Mouse (Mus musculus) midbrain, embryonic 14.5 days (tissue): ENCODE data around the gene Mdga1. TPM values are rescaled to one million over a fixed set of nuclear protein-coding genes. Genes with fewer than 3 reads are reported as not detected.

ENCODE experiments used
- ATAC-seq: fragments of 200-750 bp; cut with Nextera tagmentation; 2 replicates; pipeline ENCODE4 v1.8.0; 2017; ENCODE audit warnings: moderate number of reproducible peaks, moderate library complexity; ENCODE audit not compliant: low FRiP score, low TSS enrichment
- DNase-seq: peaks from one replicate; pipeline ENCODE4 v3.0.0-alpha.2; 2015
- H3K27ac ChIP-seq: fragments of 300-500 bp; sonication (generic); replicated peaks from 2 replicates; pipeline ENCODE4 v1.5.1; 2014; ENCODE audit warnings: mild to moderate bottlenecking, low read depth, low read length, moderate library complexity
- H3K27me3 ChIP-seq: fragments of 300-500 bp; sonication (generic); 2 replicates; pipeline ENCODE4 v1.6.1; 2014; ENCODE audit warnings: low read length, control low read depth, mixed read lengths; ENCODE audit not compliant: control insufficient read depth, insufficient read depth
- H3K36me3 ChIP-seq: fragments of 300-500 bp; sonication (generic); 2 replicates; pipeline ENCODE4 v1.6.1; 2014; ENCODE audit warnings: low read length, control low read depth; ENCODE audit not compliant: control insufficient read depth, insufficient read depth
- H3K4me1 ChIP-seq: fragments of 300-500 bp; sonication (generic); 2 replicates; pipeline ENCODE4 v1.6.1; 2014; ENCODE audit warnings: mild to moderate bottlenecking, antibody characterized with exemption, low read length, control low read depth; ENCODE audit not compliant: control insufficient read depth, insufficient read depth
- H3K4me2 ChIP-seq: fragments of 300-500 bp; sonication (generic); 2 replicates; pipeline ENCODE4 v1.6.1; 2014; ENCODE audit warnings: mild to moderate bottlenecking, low read length, moderate library complexity
- H3K4me3 ChIP-seq: fragments of 300-500 bp; sonication (generic); replicated peaks from 2 replicates; pipeline ENCODE4 v1.5.1; 2014; ENCODE audit warnings: low read depth, low read length
- H3K9ac ChIP-seq: fragments of 300-500 bp; sonication (generic); replicated peaks from 2 replicates; pipeline ENCODE4 v1.6.1; 2014; ENCODE audit warnings: mild to moderate bottlenecking, low read length, moderate library complexity
- H3K9me3 ChIP-seq: fragments of 300-500 bp; sonication (generic); 2 replicates; pipeline ENCODE4 v1.6.1; 2016; ENCODE audit warnings: low read length, control low read depth, mixed read lengths; ENCODE audit not compliant: control insufficient read depth
- WGBS: fragments of 180-500 bp; shearing (Covaris S2); extraction: QIAGEN DNeasy Blood & Tissue Kit; methylation state at CpG from one replicate; pipeline ENCODE4 v1.1.7; 2014; 5-methylcytosine and 5-hydroxymethylcytosine counted together
- polyA plus RNA-seq: library from polyadenylated mRNA; unstranded; fragments of >200 nt; fragmentation: Nextera tagmentation; extraction: Ambion mirVana; gene quantifications from 2 replicates; pipeline ENCODE4 v1.2.1, GENCODE M21; 2014

Mdga1 gene
- polyA plus RNA-seq: 20.0 and 20.5 TPM in 2 replicates

GRCm38 (mm10) chr17:29970037-29970555 is at the start of gene Mdga1:
TSS of gene Mdga1 (minus strand) at chr17:29970087.
- Histone ChIP-seq H3K4me1 (peaks cover 17% of the 10 kb centered on the region), H3K36me3 (no peaks in the 10 kb centered on the region), H3K4me3 (no peak within 1 kb of the TSS), H3K27me3 (no peaks in the 10 kb centered on the region), H3K9ac (no peak within 1 kb of the TSS), H3K27ac (no peak within 1 kb of the TSS), H3K4me2 (no peak within 1 kb of the TSS), H3K9me3 (no peaks in the 10 kb centered on the region)
- ATAC-seq (no peak), DNase-seq (no peak)
- WGBS: 59% methylated on average over 7 of the region's 7 CpGs

GRCm38 (mm10) chr17:30018927-30019610 is 49.2 kb upstream of the Mdga1 start:
- no peak overlapping the region for H3K9ac ChIP-seq
- H3K27me3 ChIP-seq: no peaks in the 10 kb centered on the region
- H3K4me3 ChIP-seq: no peak overlapping the region
- no peaks in the 10 kb centered on the region for H3K36me3 ChIP-seq
- DNase-seq: no peak
- H3K4me1 ChIP-seq: 0 out of 2 replicates have a peak, but pooled peaks cover 6% of the 10 kb centered on the region
- ATAC-seq: no peak
- no peaks in the 10 kb centered on the region for H3K9me3 ChIP-seq
- H3K4me2 ChIP-seq: no peak overlapping the region
- no peak overlapping the region for H3K27ac ChIP-seq
- WGBS: 85% methylated on average over 12 of the region's 12 CpGs

GRCm38 (mm10) chr17:30014660-30015059 is 44.8 kb upstream of the Mdga1 start:
- Histone ChIP-seq H3K9me3 (no peaks in the 10 kb centered on the region), H3K9ac (no peak overlapping the region), H3K4me2 (no peak overlapping the region), H3K4me1 (0 out of 2 replicates have a peak, but pooled peaks cover 3% of the 10 kb centered on the region), H3K4me3 (no peak overlapping the region), H3K27ac (no peak overlapping the region), H3K27me3 (no peaks in the 10 kb centered on the region), H3K36me3 (no peaks in the 10 kb centered on the region)
- 96% methylated on average over 4 of the region's 4 CpGs for WGBS
- ATAC-seq: no peak
- no peak for DNase-seq

GRCm38 (mm10) chr17:30008392-30008791 is 38.5 kb upstream of the Mdga1 start:
- ATAC-seq (no peak), DNase-seq (no peak)
- no peaks in the 10 kb centered on the region for H3K27me3 ChIP-seq
- peaks cover 34% of the 10 kb centered on the region for H3K4me1 ChIP-seq
- H3K4me2 ChIP-seq: peak overlapping the region; percentile 68
- no peak overlapping the region for H3K4me3 ChIP-seq
- H3K9ac ChIP-seq: no peak overlapping the region
- H3K9me3 ChIP-seq: no peaks in the 10 kb centered on the region
- H3K36me3 ChIP-seq: no peaks in the 10 kb centered on the region
- 0 out of 2 replicates have a peak overlapping the region, but pooled peaks have one; percentile 33 for H3K27ac ChIP-seq

GRCm38 (mm10) chr17:30007883-30008282 is 38.0 kb upstream of the Mdga1 start:
- Histone ChIP-seq H3K27me3 (no peaks in the 10 kb centered on the region), H3K36me3 (no peaks in the 10 kb centered on the region), H3K9ac (no peak overlapping the region), H3K4me3 (no peak overlapping the region), H3K27ac (no peak overlapping the region), H3K4me1 (peaks cover 35% of the 10 kb centered on the region), H3K4me2 (peak overlapping the region; percentile 68), H3K9me3 (no peaks in the 10 kb centered on the region)
- 88% methylated on average over 6 of the region's 6 CpGs for WGBS
- ATAC-seq (no peak), DNase-seq (no peak)

- Histone ChIP-seq H3K9ac (no peak overlapping the region), H3K4me3 (no peak overlapping the region), H3K27ac (no peak overlapping the region), H3K27me3 (no peaks in the 10 kb centered on the region), H3K9me3 (no peaks in the 10 kb centered on the region), H3K4me2 (peak overlapping the region; percentile 68), H3K4me1 (peaks cover 35% of the 10 kb centered on the region), H3K36me3 (no peaks in the 10 kb centered on the region)
- WGBS: 92% methylated on average over 2 of the region's 2 CpGs
- ATAC-seq (no peak), DNase-seq (no peak)
Observed at GRCm38 (mm10) chr17:30006877-30007276, 37.0 kb upstream of the Mdga1 start.

GRCm38 (mm10) chr17:30005451-30005941 is 35.6 kb upstream of the Mdga1 start:
- Histone ChIP-seq H3K4me1 (peaks cover 35% of the 10 kb centered on the region), H3K4me2 (peak overlapping the region; percentile 68), H3K9ac (peak overlapping the region; percentile 99), H3K36me3 (no peaks in the 10 kb centered on the region), H3K27ac (peak overlapping the region; percentile 99), H3K9me3 (no peaks in the 10 kb centered on the region), H3K27me3 (no peaks in the 10 kb centered on the region), H3K4me3 (peak overlapping the region; percentile 89)
- ATAC-seq (no peak), DNase-seq (peak; percentile 57)
- 0% methylated on average over 19 of the region's 19 CpGs for WGBS

GRCm38 (mm10) chr17:30005103-30005443 is 35.2 kb upstream of the Mdga1 start:
- Histone ChIP-seq H3K4me2 (peak overlapping the region; percentile 68), H3K4me1 (peaks cover 35% of the 10 kb centered on the region), H3K27ac (peak overlapping the region; percentile 99), H3K9ac (peak overlapping the region; percentile 99), H3K36me3 (no peaks in the 10 kb centered on the region), H3K9me3 (no peaks in the 10 kb centered on the region), H3K27me3 (no peaks in the 10 kb centered on the region), H3K4me3 (peak overlapping the region; percentile 89)
- DNase-seq (no peak), ATAC-seq (peak; percentile 55; the same call in 1 of the 2 replicates)
- WGBS: under 1% methylated on average over 36 of the region's 47 CpGs
